Mouse (Mus musculus): ENCODE data around the gene Ntan1.
"Not testable (repeated sequence)": the region's sequence is repeated elsewhere in the genome, so short reads cannot be mapped to it uniquely, and the experiment has no call there.

Gene Ntan1

GRCm38 (mm10) chr16:13831606-13832005 lies 13.0 kb downstream of the Ntan1 start:
- no peak for DNase-seq (ENCODE audit: low spot score)

- no peak for DNase-seq (ENCODE audit: low spot score)
Measured at GRCm38 (mm10) chr16:13834382-13834781, 15.7 kb downstream of the Ntan1 start.

GRCm38 (mm10) chr16:13840056-13840455 lies 21.4 kb downstream of the Ntan1 start:
- DNase-seq (ENCODE audit: low spot score): no peak

- no peak for DNase-seq (ENCODE audit: low spot score)
Measured at GRCm38 (mm10) chr16:13840956-13841355, 22.3 kb downstream of the Ntan1 start.

- no peak for DNase-seq (ENCODE audit: low spot score)
Measured at GRCm38 (mm10) chr16:13845031-13845430, 26.4 kb downstream of the Ntan1 start.

- DNase-seq (ENCODE audit: low spot score): no peak
Measured at GRCm38 (mm10) chr16:13846675-13847074, 28.0 kb downstream of the Ntan1 start.

- no peak for DNase-seq (ENCODE audit: low spot score)
Measured at GRCm38 (mm10) chr16:13848310-13848709, 29.7 kb downstream of the Ntan1 start.

- no peak for DNase-seq (ENCODE audit: low spot score)
Measured at GRCm38 (mm10) chr16:13851446-13851845, 32.8 kb downstream of the Ntan1 start.

GRCm38 (mm10) chr16:13853886-13854285 lies 35.2 kb downstream of the Ntan1 start:
- no peak for DNase-seq (ENCODE audit: low spot score)

GRCm38 (mm10) chr16:13866076-13866475 lies 47.4 kb downstream of the Ntan1 start:
- no peak for DNase-seq (ENCODE audit: low spot score)

- DNase-seq (ENCODE audit: low spot score): no peak
Measured at GRCm38 (mm10) chr16:13866616-13867015, 48.0 kb downstream of the Ntan1 start.

GRCm38 (mm10) chr16:13867406-13867805 lies 48.8 kb downstream of the Ntan1 start:
- DNase-seq (ENCODE audit: low spot score): not testable (repeated sequence)

- no peak for DNase-seq (ENCODE audit: low spot score)
Measured at GRCm38 (mm10) chr16:13867910-13868514, 49.4 kb downstream of the Ntan1 start.

- no peak for DNase-seq (ENCODE audit: low spot score)
Measured at GRCm38 (mm10) chr16:13875483-13875882, 56.8 kb downstream of the Ntan1 start.

- DNase-seq (ENCODE audit: low spot score): no peak
Measured at GRCm38 (mm10) chr16:13883094-13883774, 64.6 kb downstream of the Ntan1 start.
